Mouse (Mus musculus): ENCODE results near the gene Cux2.

DNA sequence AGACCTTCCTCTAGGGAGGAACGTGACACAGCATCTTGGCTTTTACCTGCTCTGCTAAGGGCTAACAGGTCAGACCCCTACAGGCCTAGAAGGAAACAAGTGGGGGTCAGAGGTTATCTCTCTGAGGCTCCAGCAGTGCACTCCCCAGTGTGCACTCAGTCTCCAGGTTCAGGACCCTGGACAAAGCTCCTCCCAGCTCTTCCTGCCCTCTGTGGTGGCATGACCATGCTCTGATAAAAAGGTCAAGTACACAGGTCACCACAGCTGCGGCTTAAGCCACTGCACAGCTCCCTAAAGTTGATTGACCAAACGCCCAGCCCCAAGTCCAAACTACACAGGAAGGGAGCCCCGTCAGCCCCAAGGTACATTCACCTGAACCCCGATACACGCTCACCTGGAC is 46.4 kb downstream of the Cux2 start:
- TF ChIP-seq POLR2A (IDR thresholded peaks at IDR 0.05; ENCODE audit: low read depth, low read length) (no peak), CTCF (conservative IDR thresholded peaks at IDR 0.05; ENCODE audit: insufficient read depth, insufficient read length, low read depth, low read length) (no peak)
